Mouse (Mus musculus): ENCODE measurements around the gene Klhdc8b.

GRCm38 (mm10) chr9:108483051-108483790 is 21.8 kb upstream of the Klhdc8b start:
- no peak for TF ChIP-seq CTCF (IDR thresholded peaks at IDR 0.05; ENCODE audit: control insufficient read depth, insufficient read depth, insufficient read length)
- TF ChIP-seq FOSL1 (IDR thresholded peaks at IDR 0.05; ENCODE audit: insufficient read depth, low read length, poor library complexity, severe bottlenecking) = no peak
- TF ChIP-seq MYOG (IDR thresholded peaks at IDR 0.05; ENCODE audit: control insufficient read depth, extremely low read depth, insufficient read length) = no peak
- TF ChIP-seq MAX (IDR thresholded peaks at IDR 0.05) = no peak
- no peak for TF ChIP-seq USF1 (IDR thresholded peaks at IDR 0.05; ENCODE audit: low read depth)

All from C2C12 (cell line).